Mouse (Mus musculus) CH12.LX (cell line): ENCODE data around the gene Natd1. TPM values are rescaled to one million over a fixed set of nuclear protein-coding genes. Genes with fewer than 3 reads are reported as not detected.

ENCODE experiments used
- DNase-seq: peaks from one replicate; pipeline ENCODE4 v3.0.0-alpha.2; 2013; ENCODE audit errors: extremely low read depth
- H3K27ac ChIP-seq: 2 replicates; pipeline ENCODE4 v1.5.1; 2012; ENCODE audit warnings: low read depth, mild to moderate bottlenecking, control low read depth, moderate library complexity; ENCODE audit not compliant: insufficient read depth
- H3K27me3 ChIP-seq: replicated peaks from 2 replicates; pipeline ENCODE3; 2012; ENCODE audit warnings: inconsistent platforms
- H3K36me3 ChIP-seq, 2 experiments: replicated peaks in 1 of 2; 2 replicates each; pipeline versions ENCODE3 to v1.6.1; 2012; ENCODE audit warnings: inconsistent platforms in 1 of 2, low read length in 1 of 2, mild to moderate bottlenecking in 1 of 2, mixed read lengths in 1 of 2, moderate library complexity in 1 of 2; ENCODE audit not compliant: control insufficient read depth in 1 of 2, insufficient read depth in 1 of 2
- H3K4me1 ChIP-seq, 2 experiments: 2 replicates each; pipeline ENCODE4 v1.6.1; 2012; ENCODE audit warnings: inconsistent platforms in 1 of 2, moderate library complexity in 1 of 2; ENCODE audit not compliant: insufficient read depth in 2 of 2, control insufficient read depth in 1 of 2
- H3K4me2 ChIP-seq: 2 replicates; pipeline ENCODE4 v1.6.1; 2012; ENCODE audit warnings: low read depth, mild to moderate bottlenecking, control low read depth; ENCODE audit not compliant: poor library complexity, insufficient read depth, severe bottlenecking
- H3K4me3 ChIP-seq, 3 experiments: fragments of 150-350 bp in 1 of 3; sonication (generic) in 1 of 3; replicated peaks in 1 of 3; 2 replicates each; pipeline versions ENCODE3 to v1.5.1; 2011 to 2012; ENCODE audit warnings: low read depth in 2 of 3, low read length in 2 of 3, mild to moderate bottlenecking in 2 of 3, moderate library complexity in 2 of 3, control low read depth in 1 of 3, improper control_type of control experiment in 1 of 3, inconsistent platforms in 1 of 3, mixed read lengths in 1 of 3; ENCODE audit not compliant: poor library complexity in 1 of 3
- H3K79me2 ChIP-seq: replicated peaks from 2 replicates; pipeline ENCODE4 v1.6.1; 2012; ENCODE audit warnings: mild to moderate bottlenecking, moderate library complexity; ENCODE audit not compliant: control insufficient read depth, poor library complexity, insufficient read depth, severe bottlenecking; ENCODE audit errors: extremely low read depth
- H3K9ac ChIP-seq: 2 replicates; pipeline ENCODE4 v1.6.1; 2012; ENCODE audit warnings: low read depth, mild to moderate bottlenecking, control low read depth, moderate library complexity; ENCODE audit not compliant: insufficient read depth
- H3K9me3 ChIP-seq: replicated peaks from 2 replicates; pipeline ENCODE3; 2012; ENCODE audit warnings: low read length, inconsistent platforms, mixed read lengths
- BHLHE40 ChIP-seq: IDR thresholded peaks from 2 replicates; pipeline ENCODE4 v1.6.1; 2011; ENCODE audit warnings: mild to moderate bottlenecking, low read depth, low read length, improper control_type of control experiment
- CTCF ChIP-seq, 2 experiments: IDR thresholded peaks in 1 of 2; conservative IDR thresholded peaks in 1 of 2; 2 replicates each; pipeline ENCODE4 v1.5.1; 2011 to 2012; ENCODE audit warnings: low read depth in 2 of 2, low read length in 2 of 2, improper control_type of control experiment in 1 of 2, inconsistent platforms in 1 of 2, mild to moderate bottlenecking in 1 of 2, moderate library complexity in 1 of 2
- E2F4 ChIP-seq: IDR thresholded peaks from 2 replicates; pipeline ENCODE4 v1.6.1; 2011; ENCODE audit warnings: low read depth, low read length, improper control_type of control experiment; ENCODE audit not compliant: insufficient replicate concordance
- ELF1 ChIP-seq: IDR thresholded peaks from 2 replicates; pipeline ENCODE4 v1.6.1; 2014; ENCODE audit warnings: low read depth, mild to moderate bottlenecking, inconsistent platforms, low read length, improper control_type of control experiment
- EP300 ChIP-seq: IDR thresholded peaks from 2 replicates; pipeline ENCODE4 v1.6.1; 2011; ENCODE audit warnings: low read length, improper control_type of control experiment
- IRF4 ChIP-seq: IDR thresholded peaks from 2 replicates; pipeline ENCODE4 v1.6.1; 2014; ENCODE audit warnings: low read depth, mild to moderate bottlenecking, inconsistent platforms, low read length, improper control_type of control experiment
- MAZ ChIP-seq: IDR thresholded peaks from 2 replicates; pipeline ENCODE4 v1.6.1; 2012; ENCODE audit warnings: low read depth, mild to moderate bottlenecking, inconsistent platforms, low read length, improper control_type of control experiment, moderate library complexity
- MEF2A ChIP-seq: IDR thresholded peaks from 2 replicates; pipeline ENCODE4 v1.6.1; 2014; ENCODE audit warnings: low read depth, mild to moderate bottlenecking, inconsistent platforms, low read length, improper control_type of control experiment, borderline replicate concordance
- NELFE ChIP-seq: IDR thresholded peaks from 2 replicates; pipeline ENCODE4 v1.6.1; 2011; ENCODE audit warnings: low read depth, low read length, improper control_type of control experiment
- NRF1 ChIP-seq: IDR thresholded peaks from 2 replicates; pipeline ENCODE4 v1.6.1; 2014; ENCODE audit warnings: low read depth, mild to moderate bottlenecking, inconsistent platforms, low read length, improper control_type of control experiment, moderate library complexity
- POLR2A ChIP-seq: IDR thresholded peaks from 2 replicates; pipeline ENCODE4 v1.6.1; 2011; ENCODE audit warnings: low read depth, mild to moderate bottlenecking, improper control_type of control experiment, low read length
- POLR2AphosphoS2 ChIP-seq: IDR thresholded peaks from 2 replicates; pipeline ENCODE4 v1.6.1; 2011; ENCODE audit warnings: low read depth, low read length, improper control_type of control experiment
- RAD21 ChIP-seq: IDR thresholded peaks from 2 replicates; pipeline ENCODE4 v1.6.1; 2011; ENCODE audit warnings: low read depth, mild to moderate bottlenecking, low read length, improper control_type of control experiment, moderate library complexity
- RCOR1 ChIP-seq: conservative IDR thresholded peaks from 2 replicates; pipeline ENCODE4 v1.6.1; 2012; ENCODE audit warnings: low read depth, mild to moderate bottlenecking, inconsistent platforms, low read length, improper control_type of control experiment
- SIN3A ChIP-seq: IDR thresholded peaks from 2 replicates; pipeline ENCODE4 v1.6.1; 2012; ENCODE audit warnings: low read length, improper control_type of control experiment, inconsistent platforms
- SMC3 ChIP-seq: IDR thresholded peaks from 2 replicates; pipeline ENCODE4 v1.6.1; 2011; ENCODE audit warnings: low read depth, low read length, improper control_type of control experiment
- TCF12 ChIP-seq: IDR thresholded peaks from 2 replicates; pipeline ENCODE4 v1.6.1; 2014; ENCODE audit warnings: low read depth, mild to moderate bottlenecking, inconsistent platforms, low read length, improper control_type of control experiment
- UBTF ChIP-seq: IDR thresholded peaks from 2 replicates; pipeline ENCODE4 v1.6.1; 2012; ENCODE audit warnings: low read depth, mild to moderate bottlenecking, inconsistent platforms, low read length, improper control_type of control experiment, moderate library complexity
- USF2 ChIP-seq: conservative IDR thresholded peaks from 2 replicates; pipeline ENCODE4 v1.6.1; 2011; ENCODE audit warnings: low read depth, low read length, improper control_type of control experiment
- dilution Hi-C: fragments of 300-500 bp; cut with MboI; formaldehyde crosslinking; loops from 2 replicates; pipeline ENCODE4 v1.14.3; 2020; ENCODE audit warnings: low sequenced_read_pairs; ENCODE audit not compliant: extremely low pct_unique_long_range_greater_than_20kb, extremely low pct_ligation_motif_present
- in situ Hi-C: fragments of 300-500 bp; cut with MboI; formaldehyde crosslinking; loops from 3 replicates; pipeline ENCODE4 v1.14.3; 2019; ENCODE audit warnings: low sequenced_read_pairs, low pct_ligation_motif_present, low pct_unique_long_range_greater_than_20kb, mixed read lengths
- polyA plus RNA-seq: library from polyadenylated mRNA; unstranded; fragments of >175 nt; gene quantifications from 2 replicates; pipeline ENCODE4 v1.2.1, GENCODE M21; 2012; ENCODE audit warnings: low read depth; ENCODE audit not compliant: insufficient read length
- total RNA-seq, 2 experiments: library from RNA; depleted of rRNA; stranded (reverse); fragments of 300-350 nt in 1 of 2; fragments of >200 nt in 1 of 2; gene quantifications; 2 replicates each; pipeline ENCODE4 v1.2.3; 2012 to 2014

The Natd1 gene
- total and polyA plus RNA-seq, 3 experiments, result 2.1 to 5.2 (median 5.0) TPM

GRCm38 (mm10) chr11:60954255-60955104, 39.9 kb upstream of the Natd1 start:
- Histone ChIP-seq H3K27me3 (no peaks in the 10 kb centered on the region), H3K9me3 (no peaks in the 10 kb centered on the region), H3K4me3 (no peak overlapping the region), H3K4me2 (no peak overlapping the region), H3K4me1 (peaks cover 0 to 4% of the 10 kb centered on the region in 2 experiments; a peak in 1 of 4 replicates), H3K27ac (no peak overlapping the region), H3K36me3 (peaks cover 33 to 58% of the 10 kb centered on the region in 2 experiments), H3K9ac (no peak overlapping the region), H3K79me2 (no peaks in the 10 kb centered on the region)
- dilution Hi-C loops, result no loop called here
- DNase-seq, result no peak
- TF ChIP-seq POLR2AphosphoS2 (peak; percentile 60; the same call in 1 of the 2 replicates), SIN3A (no peak)
- in situ Hi-C loops, result no loop called here

GRCm38 (mm10) chr11:60953803-60954202, 39.3 kb upstream of the Natd1 start:
- Histone ChIP-seq H3K36me3 (peaks cover 38 to 65% of the 10 kb centered on the region in 2 experiments), H3K4me2 (no peak overlapping the region)

DNA sequence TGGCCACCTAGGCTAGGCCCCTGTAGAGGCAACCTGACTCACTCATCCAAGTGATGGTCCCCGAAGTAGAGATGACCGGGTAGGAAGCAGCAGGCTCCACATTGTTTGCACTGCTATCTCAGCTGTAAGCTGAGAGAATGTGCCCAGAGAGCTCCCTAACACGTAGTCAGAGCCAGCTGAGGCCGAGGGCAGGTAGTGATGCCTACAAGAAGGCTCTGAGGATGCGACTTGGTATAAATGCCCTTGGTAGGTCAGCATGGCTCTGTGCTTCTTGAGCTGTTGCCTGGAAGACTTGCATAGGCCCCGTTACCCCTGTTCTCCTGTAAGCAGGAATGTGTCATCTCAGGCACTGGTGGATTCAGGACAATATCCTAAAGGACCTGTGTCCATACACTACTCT, 38.4 kb upstream of the Natd1 start:
- no peaks in the 10 kb centered on the region for H3K9me3 ChIP-seq
- peaks cover 46 to 73% of the 10 kb centered on the region in 2 experiments for H3K36me3 ChIP-seq
- DNase-seq, result no peak
- no peak overlapping the region for H3K4me3 ChIP-seq
- in situ Hi-C loops (no loop called here), dilution Hi-C loops (no loop called here)
- peaks cover 0 to 4% of the 10 kb centered on the region in 2 experiments; a peak in 1 of 4 replicates for H3K4me1 ChIP-seq
- H3K79me2 ChIP-seq, result no peaks in the 10 kb centered on the region
- no peak overlapping the region for H3K27ac ChIP-seq
- TF ChIP-seq E2F4 (no peak), EP300 (no peak), RCOR1 (no peak), RAD21 (no peak), ELF1 (no peak), NELFE (no peak), BHLHE40 (no peak), TCF12 (no peak), SMC3 (no peak), UBTF (no peak), MAZ (no peak), POLR2A (no peak), MEF2A (no peak), USF2 (no peak), IRF4 (no peak)
- H3K27me3 ChIP-seq, result no peaks in the 10 kb centered on the region
- H3K9ac ChIP-seq, result no peak overlapping the region
- no peak overlapping the region for H3K4me2 ChIP-seq

More at GRCm38 (mm10) chr11:60953803-60954202, 39.3 kb upstream of the Natd1 start:
- no peak overlapping the region for H3K4me3 ChIP-seq
- H3K9me3 ChIP-seq, result no peaks in the 10 kb centered on the region
- peaks cover 0 to 4% of the 10 kb centered on the region in 2 experiments; a peak in 1 of 4 replicates for H3K4me1 ChIP-seq
- no peak overlapping the region for H3K9ac ChIP-seq
- H3K79me2 ChIP-seq, result no peaks in the 10 kb centered on the region
- peak; percentile 36 for DNase-seq
- in situ Hi-C loops (no loop called here), dilution Hi-C loops (no loop called here)
- TF ChIP-seq MEF2A, result no peak
- TF ChIP-seq RAD21, result peak; percentile 43
- peak; percentile 51 for TF ChIP-seq NRF1
- no peak for TF ChIP-seq POLR2AphosphoS2
- peak; percentile 61 for TF ChIP-seq SMC3
- TF ChIP-seq CTCF (conservative IDR thresholded peaks at IDR 0.05 in 1 of 2, IDR thresholded peaks at IDR 0.05 in 1 of 2; ENCODE audit: low read depth in 2 of 2, low read length in 2 of 2), result peak in 1 of 2 experiments; percentile 54; a peak in 2 of 4 replicates
- H3K27me3 ChIP-seq, result no peaks in the 10 kb centered on the region
- H3K27ac ChIP-seq, result no peak overlapping the region
